Comparison of ENCODE assay signal across 23 mouse cellular contexts in the genomic region with DNA sequence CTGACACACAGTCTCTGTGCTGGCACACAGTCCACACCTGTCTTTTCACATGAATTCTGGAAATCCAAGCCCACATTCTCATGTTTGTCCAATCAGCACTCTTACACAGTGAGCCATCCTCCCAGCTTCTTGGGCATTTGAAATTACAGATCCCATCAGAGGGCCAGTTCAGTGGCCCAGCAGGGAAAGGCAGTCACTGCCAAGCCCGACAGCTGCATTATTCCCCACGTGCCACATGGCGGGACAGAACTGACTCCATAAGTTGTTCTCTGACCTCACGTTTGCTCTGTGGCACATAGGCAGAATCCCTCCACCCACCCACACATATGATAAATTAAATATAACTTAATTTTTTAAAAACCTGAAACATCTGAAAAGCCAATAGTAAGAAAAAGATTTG. TPM values are rescaled to one million over a fixed set of nuclear protein-coding genes. Genes with fewer than 3 reads are reported as not detected.
DNase-seq lines count a peak whose midpoint lies in the region; ATAC-seq and TF ChIP-seq lines count a peak whose summit lies in the region.
"Had no signal": no experiment of that assay in that cellular context is flagged by ENCODE, and none has a peak within 500 bp of the region (broad histone marks: within the 10 kb centered on the region; RNA-seq: fewer than 3 reads in every experiment).

No protein-coding gene starts in this region.

- no peak overlapping the region for H3K27ac ChIP-seq in hindbrain, postnatal 0 days
- H3K27ac ChIP-seq in hindbrain, embryonic 14.5 days: no peak overlapping the region
- H3K27ac ChIP-seq in midbrain, postnatal 0 days (ENCODE audit: low read depth, low read length): no peak overlapping the region
- H3K27ac ChIP-seq in midbrain, embryonic 11.5 days (ENCODE audit: low read depth, low read length): no peak overlapping the region
- H3K27ac ChIP-seq: embryonic facial prominence, embryonic 10.5 days; embryonic facial prominence, embryonic 12.5 days; forebrain, embryonic 13.5 days; forebrain, embryonic 15.5 days had no signal

- no peaks in the 10 kb centered on the region for H3K4me1 ChIP-seq in hindbrain, postnatal 0 days (ENCODE audit: insufficient read depth, low read length)
- H3K4me1 ChIP-seq in hindbrain, embryonic 14.5 days (replicated peaks; ENCODE audit: control insufficient read depth, insufficient read depth, low read length): 0 out of 2 replicates have a peak, but pooled peaks cover 4% of the 10 kb centered on the region
- H3K4me1 ChIP-seq in midbrain, postnatal 0 days (ENCODE audit: insufficient read depth, low read length): 0 out of 2 replicates have a peak, but pooled peaks cover 2% of the 10 kb centered on the region
- H3K4me1 ChIP-seq in midbrain, embryonic 11.5 days (ENCODE audit: control insufficient read depth, insufficient read depth, low read length): no peaks in the 10 kb centered on the region
- H3K4me1 ChIP-seq: embryonic facial prominence, embryonic 12.5 days had no signal

- no peaks in the 10 kb centered on the region for H3K9me3 ChIP-seq in hindbrain, postnatal 0 days (ENCODE audit: low read length)
- H3K9me3 ChIP-seq in hindbrain, embryonic 14.5 days (ENCODE audit: control insufficient read depth, low read length): no peaks in the 10 kb centered on the region
- no peaks in the 10 kb centered on the region for H3K9me3 ChIP-seq in midbrain, postnatal 0 days (ENCODE audit: low read length)
- H3K9me3 ChIP-seq in midbrain, embryonic 11.5 days (ENCODE audit: control insufficient read depth, low read length): no peaks in the 10 kb centered on the region
- H3K9me3 ChIP-seq: embryonic facial prominence, embryonic 10.5 days; embryonic facial prominence, embryonic 12.5 days; forebrain, embryonic 13.5 days; forebrain, embryonic 15.5 days; G1E had no signal

- TF ChIP-seq CTCF in hindbrain, postnatal 0 days (IDR thresholded peaks at IDR 0.05; ENCODE audit: low read depth): no peak
- no peak for TF ChIP-seq CTCF in midbrain, postnatal 0 days (IDR thresholded peaks at IDR 0.05)

- H3K9ac ChIP-seq in hindbrain, postnatal 0 days (replicated peaks; ENCODE audit: low read length): no peak overlapping the region
- no peak overlapping the region for H3K9ac ChIP-seq in hindbrain, embryonic 14.5 days
- H3K9ac ChIP-seq in midbrain, postnatal 0 days (replicated peaks; ENCODE audit: low read length, poor library complexity, severe bottlenecking): no peak overlapping the region
- H3K9ac ChIP-seq in midbrain, embryonic 11.5 days (ENCODE audit: low read length): no peak overlapping the region
- H3K9ac ChIP-seq: embryonic facial prominence, embryonic 12.5 days; forebrain, embryonic 13.5 days; forebrain, embryonic 15.5 days; forebrain, postnatal 0 days had no signal

- no peaks in the 10 kb centered on the region for H3K27me3 ChIP-seq in hindbrain, postnatal 0 days (ENCODE audit: insufficient read depth, low read length)
- H3K27me3 ChIP-seq in hindbrain, embryonic 14.5 days (ENCODE audit: control insufficient read depth, insufficient read depth, low read length): no peaks in the 10 kb centered on the region
- H3K27me3 ChIP-seq in midbrain, postnatal 0 days (ENCODE audit: insufficient read depth, low read length): no peaks in the 10 kb centered on the region
- H3K27me3 ChIP-seq in midbrain, embryonic 11.5 days (ENCODE audit: control insufficient read depth, insufficient read depth, low read length): no peaks in the 10 kb centered on the region
- H3K27me3 ChIP-seq: CH12.LX; embryonic facial prominence, embryonic 12.5 days; forebrain, embryonic 13.5 days; forebrain, embryonic 15.5 days; Patski had no signal

- no peak overlapping the region for H3K4me2 ChIP-seq in hindbrain, postnatal 0 days (ENCODE audit: low read depth, low read length)
- no peak overlapping the region for H3K4me2 ChIP-seq in hindbrain, embryonic 14.5 days (replicated peaks)
- H3K4me2 ChIP-seq in midbrain, postnatal 0 days (ENCODE audit: low read depth, low read length, poor library complexity, severe bottlenecking): no peak overlapping the region
- H3K4me2 ChIP-seq in midbrain, embryonic 11.5 days: no peak overlapping the region
- H3K4me2 ChIP-seq: embryonic facial prominence, embryonic 12.5 days; forebrain, embryonic 13.5 days; forebrain, embryonic 15.5 days had no signal

- 0 out of 2 replicates have a peak, but pooled peaks have one; percentile 30 for ATAC-seq in hindbrain, postnatal 0 days
- ATAC-seq in hindbrain, embryonic 14.5 days (ENCODE audit: low FRiP score): no peak
- ATAC-seq in midbrain, postnatal 0 days (ENCODE audit: low FRiP score): no peak
- no peak for ATAC-seq in midbrain, embryonic 11.5 days (ENCODE audit: low FRiP score)
- ATAC-seq: activated CD4-positive, CD25-positive, alpha-beta regulatory T cell, adult 4 months; CD4-positive, CD25-positive, alpha-beta regulatory T cell, adult 4 months; forebrain, embryonic 13.5 days; forebrain, embryonic 15.5 days; forebrain, postnatal 0 days; Patski had no signal

- WGBS in hindbrain, postnatal 0 days: 40% methylated on average over 4 of the region's 4 CpGs
- WGBS in hindbrain, embryonic 14.5 days: 55% methylated on average over 4 of the region's 4 CpGs
- 70% methylated on average over 4 of the region's 4 CpGs for WGBS in midbrain, postnatal 0 days
- 79% methylated on average over 4 of the region's 4 CpGs for WGBS in midbrain, embryonic 11.5 days

- no peaks in the 10 kb centered on the region for H3K36me3 ChIP-seq in hindbrain, postnatal 0 days (ENCODE audit: insufficient read depth, low read length)
- no peaks in the 10 kb centered on the region for H3K36me3 ChIP-seq in hindbrain, embryonic 14.5 days (replicated peaks; ENCODE audit: control insufficient read depth, insufficient read depth)
- no peaks in the 10 kb centered on the region for H3K36me3 ChIP-seq in midbrain, postnatal 0 days (ENCODE audit: insufficient read depth, low read length)
- H3K36me3 ChIP-seq in midbrain, embryonic 11.5 days (ENCODE audit: control insufficient read depth, insufficient read depth, low read length): no peaks in the 10 kb centered on the region
- H3K36me3 ChIP-seq: embryonic facial prominence, embryonic 10.5 days; embryonic facial prominence, embryonic 12.5 days; forebrain, embryonic 15.5 days; G1E had no signal

- no peak overlapping the region for H3K4me3 ChIP-seq in hindbrain, postnatal 0 days (ENCODE audit: low read length)
- no peak overlapping the region for H3K4me3 ChIP-seq in hindbrain, embryonic 14.5 days (replicated peaks; ENCODE audit: low read length)
- no peak overlapping the region for H3K4me3 ChIP-seq in midbrain, postnatal 0 days (ENCODE audit: low read depth, low read length)
- no peak overlapping the region for H3K4me3 ChIP-seq in midbrain, embryonic 11.5 days (ENCODE audit: low read depth, low read length)
- H3K4me3 ChIP-seq: embryonic facial prominence, embryonic 10.5 days; embryonic facial prominence, embryonic 12.5 days; forebrain, embryonic 13.5 days; forebrain, embryonic 15.5 days had no signal

- peak; percentile 12 to 21 for DNase-seq in cerebellum, adult 18-20 months
- no peak for DNase-seq in cerebellum, adult 11 months
- DNase-seq in cerebellum, postnatal 14 days: peak; percentile 33 to 46
- no peak for DNase-seq in cerebellum, adult 9-11 months
- peak; percentile 43 for DNase-seq in hindbrain, postnatal 0 days (ENCODE audit: low spot score)
- no peak for DNase-seq in hindbrain, embryonic 14.5 days (ENCODE audit: low spot score)
- DNase-seq in midbrain, postnatal 0 days (ENCODE audit: low spot score): peak; percentile 44
- DNase-seq in midbrain, embryonic 11.5 days (ENCODE audit: low spot score, missing footprints): no peak
- DNase-seq: adrenal gland, adult 8-10 months; adrenal gland, postnatal 14 days; adrenal gland, postnatal 36 days; B cell, adult 2 months; cerebellum, adult 9-10 months; forebrain, postnatal 0 days had no signal

RNA-seq across cellular contexts. Expression of a gene that starts 25.3 kb away (rescaled TPM):
- total RNA-seq in hindbrain, postnatal 0 days (2014; rRNA removed): 144 and 151 TPM in 2 replicates
- polyA plus RNA-seq in hindbrain, postnatal 0 days (2015; fragmentation: Nextera tagmentation; extraction: Ambion mirVana): 108 and 115 TPM in 2 replicates
- polyA plus RNA-seq in hindbrain, embryonic 14.5 days (2014; fragmentation: Nextera tagmentation; extraction: Ambion mirVana): 27.8 and 30.4 TPM in 2 replicates
- 98.6 and 135 TPM in 2 replicates for total RNA-seq in midbrain, postnatal 0 days (2014; rRNA removed)
- polyA plus RNA-seq in midbrain, postnatal 0 days (2015; fragmentation: Nextera tagmentation; extraction: Ambion mirVana): 76.1 and 76.3 TPM in 2 replicates
- 5.7 and 6.2 TPM in 2 replicates for polyA plus RNA-seq in midbrain, embryonic 11.5 days (2014; fragmentation: Nextera tagmentation; extraction: Ambion mirVana)

Comparison
In these comparisons a context has a peak if more than half of its experiments do, and no peak if none do; other contexts are left out.
1. DNase-seq: peak in cerebellum, adult 18-20 months (2 of 2), cerebellum, postnatal 14 days (2 of 2), hindbrain, postnatal 0 days (single experiment) and midbrain, postnatal 0 days (single experiment); none in cerebellum, adult 11 months (single experiment), cerebellum, adult 9-11 months (single experiment), hindbrain, embryonic 14.5 days (single experiment) and midbrain, embryonic 11.5 days (single experiment).